Mouse (Mus musculus) neural tube, embryonic 12.5 days (tissue): ENCODE data around the gene 1700067P10Rik. TPM values are rescaled to one million over a fixed set of nuclear protein-coding genes. Genes with fewer than 3 reads are reported as not detected.
A peak's percentile ranks its signal among the peaks of the same experiment; 100 is the strongest.

Source experiments
- ATAC-seq: fragments of 200-750 bp; cut with Nextera tagmentation; 2 replicates; pipeline ENCODE4 v1.8.0; 2017; ENCODE audit warnings: low read depth, mild to moderate bottlenecking, moderate TSS enrichment, moderate library complexity; ENCODE audit not compliant: low FRiP score
- H3K27ac ChIP-seq: fragments of 300-500 bp; sonication (generic); 2 replicates; pipeline ENCODE4 v1.5.1; 2016
- H3K27me3 ChIP-seq: fragments of 300-500 bp; sonication (generic); replicated peaks from 2 replicates; pipeline ENCODE4 v1.6.1; 2016; ENCODE audit warnings: mild to moderate bottlenecking
- H3K36me3 ChIP-seq: fragments of 300-500 bp; sonication (generic); 2 replicates; pipeline ENCODE4 v1.6.1; 2016; ENCODE audit warnings: mild to moderate bottlenecking
- H3K4me1 ChIP-seq: fragments of 300-500 bp; sonication (generic); 2 replicates; pipeline ENCODE4 v1.6.1; 2016
- H3K4me2 ChIP-seq: fragments of 300-500 bp; sonication (generic); replicated peaks from 2 replicates; pipeline ENCODE4 v1.6.1; 2016; ENCODE audit warnings: mild to moderate bottlenecking
- H3K4me3 ChIP-seq: fragments of 300-500 bp; sonication (generic); 2 replicates; pipeline ENCODE4 v1.5.1; 2016
- H3K9ac ChIP-seq: fragments of 300-500 bp; sonication (generic); 2 replicates; pipeline ENCODE4 v1.6.1; 2016; ENCODE audit warnings: mild to moderate bottlenecking
- H3K9me3 ChIP-seq: fragments of 300-500 bp; sonication (generic); 2 replicates; pipeline ENCODE4 v1.6.1; 2016; ENCODE audit warnings: mild to moderate bottlenecking
- WGBS: fragments of 180-500 bp; shearing (Covaris S2); methylation state at CpG from one replicate; pipeline ENCODE4 v1.1.7; 2016; 5-methylcytosine and 5-hydroxymethylcytosine counted together
- polyA plus RNA-seq: library from polyadenylated mRNA; unstranded; fragments of >200 nt; fragmentation: Nextera tagmentation; extraction: Ambion mirVana; gene quantifications from 2 replicates; pipeline ENCODE4 v1.2.1, GENCODE M21; 2016

1700067P10Rik gene
- polyA plus RNA-seq, 1 experiment from 2014 or later, result not detected

DNA sequence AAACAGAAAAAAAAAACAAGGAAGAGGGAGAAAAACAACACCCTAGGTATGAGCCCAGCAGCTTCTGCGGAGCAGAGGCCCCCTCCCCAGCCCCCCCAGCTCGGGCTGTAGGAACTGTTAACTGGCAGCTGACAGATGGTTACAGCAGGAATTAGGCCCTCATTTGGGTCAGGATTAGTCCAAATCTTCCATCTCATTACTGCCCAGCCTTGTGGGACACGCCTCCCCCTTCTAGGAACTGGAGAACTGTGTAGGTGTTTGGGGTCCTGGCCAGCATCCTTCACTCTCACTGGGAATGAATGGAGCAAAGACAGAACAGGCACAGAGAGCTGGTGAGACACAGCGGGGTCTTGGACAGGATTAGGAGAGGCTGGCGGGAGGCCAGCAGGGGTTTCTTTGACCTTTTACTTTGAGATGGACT lies 24.0 kb upstream of the 1700067P10Rik start:
- no peak overlapping the region for H3K4me3 ChIP-seq
- 30% methylated on average over 5 of the region's 5 CpGs for WGBS
- H3K27ac ChIP-seq, result no peak overlapping the region
- ATAC-seq, result no peak
- H3K9me3 ChIP-seq, result no peaks in the 10 kb centered on the region
- no peaks in the 10 kb centered on the region for H3K36me3 ChIP-seq
- H3K4me1 ChIP-seq, result peaks cover 12% of the 10 kb centered on the region; the same call in 1 of the 2 replicates
- no peak overlapping the region for H3K4me2 ChIP-seq
- H3K27me3 ChIP-seq, result no peaks in the 10 kb centered on the region
- no peak overlapping the region for H3K9ac ChIP-seq

DNA sequence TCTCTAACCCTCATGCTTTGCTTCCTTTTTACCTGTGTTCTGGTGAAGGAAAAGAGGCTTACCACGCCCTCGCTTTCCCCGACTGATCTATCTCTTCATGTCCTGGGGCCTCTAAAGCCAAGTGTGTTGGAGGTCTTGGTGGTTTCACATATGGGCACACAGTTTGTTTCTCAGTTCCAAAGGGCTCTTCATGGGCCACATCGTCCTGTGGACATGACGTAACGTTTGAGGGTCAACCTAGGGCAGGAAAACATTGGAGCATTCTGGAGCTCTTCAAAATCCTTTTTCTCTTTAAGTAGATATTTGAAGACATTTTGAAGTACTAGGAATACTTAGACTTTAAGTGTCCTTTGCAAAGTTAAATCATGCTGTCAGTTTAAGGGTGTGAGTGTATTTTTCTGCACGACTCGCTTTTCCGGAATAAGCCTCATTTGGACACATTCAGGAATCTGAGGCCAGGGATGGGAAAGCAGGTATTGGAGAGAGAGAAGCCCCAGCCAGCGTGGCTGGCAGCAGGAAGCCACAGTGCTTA lies 22.0 kb upstream of the 1700067P10Rik start:
- WGBS, result 74% methylated on average over 10 of the region's 10 CpGs
- no peak overlapping the region for H3K27ac ChIP-seq
- no peak for ATAC-seq

DNA sequence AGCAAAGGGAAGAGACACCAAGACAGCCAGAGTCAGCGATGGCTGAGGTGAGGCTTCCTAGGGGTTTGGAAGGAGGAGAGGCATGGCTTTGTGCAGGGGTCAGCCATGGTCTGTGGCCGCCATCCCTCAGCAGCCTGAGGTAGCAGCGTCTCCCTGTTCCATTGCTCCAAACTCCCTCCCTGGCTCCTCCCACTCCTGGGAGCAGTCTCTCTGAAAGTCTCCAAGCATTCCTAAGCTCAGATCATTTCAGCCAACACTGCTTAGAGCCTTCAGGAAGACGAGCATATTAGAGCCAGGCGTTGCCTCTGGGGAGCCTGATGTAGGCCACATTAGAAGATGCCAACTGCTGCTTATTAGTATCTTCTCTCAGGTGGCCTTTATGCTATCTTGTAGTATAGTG lies 21.4 kb upstream of the 1700067P10Rik start:
- no peak for ATAC-seq
- whole genome bisulfite sequencing, result 28% methylated on average over 5 of the region's 5 CpGs
- H3K9ac ChIP-seq, result no peak overlapping the region
- H3K4me1 ChIP-seq, result peaks cover 12% of the 10 kb centered on the region; the same call in 1 of the 2 replicates
- no peak overlapping the region for H3K4me2 ChIP-seq
- no peaks in the 10 kb centered on the region for H3K36me3 ChIP-seq
- H3K27me3 ChIP-seq, result no peaks in the 10 kb centered on the region
- H3K9me3 ChIP-seq, result peaks cover 3% of the 10 kb centered on the region; the same call in 1 of the 2 replicates
- no peak overlapping the region for H3K4me3 ChIP-seq
- H3K27ac ChIP-seq, result no peak overlapping the region

More for the DNA sequence above, 22.0 kb upstream of the 1700067P10Rik start:
- Histone ChIP-seq H3K9ac (no peak overlapping the region), H3K27me3 (no peaks in the 10 kb centered on the region), H3K36me3 (no peaks in the 10 kb centered on the region), H3K4me1 (peaks cover 12% of the 10 kb centered on the region; the same call in 1 of the 2 replicates), H3K4me2 (no peak overlapping the region), H3K9me3 (peaks cover 3% of the 10 kb centered on the region; the same call in 1 of the 2 replicates), H3K4me3 (no peak overlapping the region)

DNA sequence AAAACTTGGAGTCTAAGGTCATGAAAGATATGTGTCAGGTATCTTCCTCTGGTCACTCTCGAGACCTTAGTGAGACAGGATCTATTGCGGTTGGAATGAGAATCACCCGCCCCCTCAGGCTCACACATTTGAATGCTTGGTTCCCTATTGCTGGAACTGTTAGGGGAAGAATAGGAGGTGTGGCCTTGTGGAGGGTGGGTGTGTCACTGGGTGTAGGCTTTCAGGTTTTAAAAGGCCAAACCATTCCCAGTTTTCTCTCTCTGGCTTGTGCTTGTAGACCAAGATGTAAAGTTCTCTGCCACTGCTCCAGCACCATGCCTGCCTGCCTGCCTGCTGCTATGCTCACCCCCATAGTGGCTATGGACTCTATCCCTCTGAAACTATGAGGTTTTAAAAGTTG lies 8.5 kb upstream of the 1700067P10Rik start:
- Histone ChIP-seq H3K4me2 (no peak overlapping the region), H3K9me3 (no peaks in the 10 kb centered on the region), H3K4me1 (no peaks in the 10 kb centered on the region), H3K4me3 (no peak overlapping the region), H3K27ac (no peak overlapping the region), H3K9ac (no peak overlapping the region), H3K36me3 (no peaks in the 10 kb centered on the region), H3K27me3 (no peaks in the 10 kb centered on the region; the same call in 1 of the 2 replicates)
- ATAC-seq, result no peak
- 39% methylated on average over 3 of the region's 3 CpGs for WGBS

DNA sequence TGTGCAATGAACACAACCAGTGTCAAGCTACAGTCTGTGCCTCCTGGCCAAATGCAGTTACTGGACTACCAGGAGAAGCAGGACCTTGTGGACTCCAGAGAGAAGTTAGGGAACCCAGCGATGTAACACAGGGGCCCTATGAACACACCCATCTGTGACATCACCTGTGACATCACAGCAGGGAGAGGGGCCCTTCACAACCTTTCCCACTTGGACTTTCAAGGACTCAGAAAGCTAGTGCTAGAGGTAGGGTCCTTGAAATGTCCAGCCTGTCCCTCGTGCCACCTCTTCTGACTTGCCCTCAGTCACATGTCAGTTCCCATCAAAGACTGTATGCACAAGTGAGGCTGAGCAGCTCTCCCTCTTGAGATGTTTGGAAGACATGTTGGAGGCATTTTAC lies 327 bp downstream of the 1700067P10Rik start:
- no peak overlapping the region for H3K4me2 ChIP-seq
- H3K9me3 ChIP-seq, result no peaks in the 10 kb centered on the region
- peaks cover 4% of the 10 kb centered on the region; the same call in 1 of the 2 replicates for H3K27me3 ChIP-seq
- 0 out of 2 replicates have a peak, but pooled peaks cover 3% of the 10 kb centered on the region for H3K4me1 ChIP-seq
- no peak overlapping the region for H3K27ac ChIP-seq
- no peak overlapping the region for H3K9ac ChIP-seq
- 80% methylated on average over 2 of the region's 2 CpGs for WGBS
- no peaks in the 10 kb centered on the region for H3K36me3 ChIP-seq
- H3K4me3 ChIP-seq, result no peak overlapping the region
- ATAC-seq, result no peak

DNA sequence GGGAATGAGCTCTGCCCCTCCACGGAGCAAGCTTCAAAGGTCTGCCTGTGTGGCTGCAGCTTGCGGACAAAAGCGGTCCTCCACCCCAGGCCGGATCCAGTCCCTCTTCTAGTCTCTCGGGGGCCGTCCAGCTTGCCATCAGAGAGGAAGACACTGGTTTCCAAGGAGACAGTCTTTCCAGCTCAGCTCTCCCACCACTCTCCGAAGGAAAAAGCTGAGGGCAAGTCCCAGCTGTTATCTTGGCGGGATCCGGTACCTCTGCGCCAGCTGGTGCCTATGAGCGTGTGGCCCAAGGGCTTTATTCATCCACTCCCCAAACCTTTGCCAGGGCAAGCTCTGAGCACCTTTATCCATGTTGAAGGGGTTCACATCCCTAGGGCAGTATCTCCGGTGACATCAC lies 1.2 kb downstream of the 1700067P10Rik start:
- H3K9me3 ChIP-seq, result no peaks in the 10 kb centered on the region
- no peaks in the 10 kb centered on the region for H3K36me3 ChIP-seq
- no peak overlapping the region for H3K9ac ChIP-seq
- no peak overlapping the region for H3K4me3 ChIP-seq
- H3K4me2 ChIP-seq, result no peak overlapping the region
- H3K4me1 ChIP-seq, result peaks cover 11% of the 10 kb centered on the region
- no peak overlapping the region for H3K27ac ChIP-seq
- H3K27me3 ChIP-seq, result peaks cover 12% of the 10 kb centered on the region
- 55% methylated on average over 12 of the region's 12 CpGs for WGBS
- no peak for ATAC-seq

DNA sequence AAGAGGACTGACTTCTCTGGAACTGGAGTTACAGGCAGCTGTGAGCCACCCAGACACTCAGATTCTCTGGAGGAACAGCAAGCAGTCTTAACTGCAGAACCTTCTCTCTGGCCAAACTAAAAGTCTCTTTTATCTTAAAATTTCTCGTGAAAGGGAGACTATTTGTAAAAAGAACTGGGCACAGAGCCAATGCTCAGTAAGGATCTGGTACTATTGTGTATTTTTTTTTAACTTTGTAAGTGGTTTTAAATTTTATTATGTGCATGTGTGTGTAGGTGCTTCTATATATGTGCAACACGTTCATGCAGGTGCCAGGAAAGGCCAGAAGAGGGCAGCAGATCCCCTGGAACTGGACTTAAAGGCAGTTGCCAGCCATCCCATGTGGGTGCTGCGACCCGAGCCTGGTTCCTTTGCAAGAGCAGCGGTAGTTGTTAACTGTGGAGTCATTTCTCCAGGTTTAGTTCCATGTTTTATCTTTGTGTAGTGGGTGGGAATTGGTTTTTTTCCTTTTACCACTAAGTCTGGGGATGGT lies 4.2 kb downstream of the 1700067P10Rik start:
- no peaks in the 10 kb centered on the region for H3K36me3 ChIP-seq
- no peak overlapping the region for H3K4me3 ChIP-seq
- no peak overlapping the region for H3K9ac ChIP-seq
- H3K4me2 ChIP-seq, result no peak overlapping the region
- no peak overlapping the region for H3K27ac ChIP-seq
- H3K9me3 ChIP-seq, result no peaks in the 10 kb centered on the region
- 77% methylated on average over 5 of the region's 5 CpGs for WGBS
- H3K27me3 ChIP-seq, result peaks cover 36% of the 10 kb centered on the region
- no peak for ATAC-seq
- H3K4me1 ChIP-seq, result peaks cover 40% of the 10 kb centered on the region

DNA sequence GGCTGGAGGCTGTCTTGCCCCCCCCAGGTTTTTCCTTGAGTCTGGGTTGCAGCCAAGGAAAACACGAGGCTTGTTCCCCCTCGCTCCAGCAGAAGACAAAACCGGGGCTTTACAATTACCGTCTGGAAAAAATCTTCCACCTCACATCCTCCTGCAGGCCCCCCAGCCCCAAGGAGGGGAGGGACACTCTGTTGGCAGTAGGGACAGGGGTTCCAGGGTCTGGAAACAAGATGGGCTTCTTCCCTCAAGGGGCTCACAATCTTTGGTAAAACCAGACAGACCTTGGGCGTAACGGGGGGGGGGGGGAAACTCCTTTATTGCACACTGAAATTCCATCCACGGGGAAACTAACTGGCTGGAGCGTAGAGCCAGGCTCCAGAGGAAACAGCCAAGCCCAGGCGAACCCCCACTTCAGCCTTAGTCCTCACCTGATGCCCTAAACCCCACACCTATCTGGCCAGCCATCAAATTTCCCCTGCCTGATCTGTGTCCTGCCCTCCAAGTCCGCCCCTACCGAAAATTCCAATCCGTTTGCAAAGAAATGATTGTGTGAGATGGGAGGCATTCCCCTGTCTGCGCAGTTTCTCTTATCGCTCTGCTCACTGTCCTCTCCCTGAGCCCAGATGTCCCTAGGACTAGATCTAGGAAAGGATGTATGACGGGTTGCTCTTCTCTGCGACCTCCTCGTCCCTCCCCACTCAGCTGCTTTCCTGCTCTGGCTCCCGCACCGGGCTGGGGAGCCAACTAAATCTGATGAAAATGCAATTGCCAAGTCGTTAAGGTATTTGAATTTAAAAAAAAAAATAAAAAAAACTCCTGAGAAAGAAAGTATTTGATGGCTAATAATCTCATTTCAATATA lies 5.9 kb downstream of the 1700067P10Rik start:
- H3K4me1 ChIP-seq, result peaks cover 52% of the 10 kb centered on the region
- no peak for ATAC-seq
- H3K4me2 ChIP-seq, result peak overlapping the region; percentile 65
- no peak overlapping the region for H3K27ac ChIP-seq
- H3K9me3 ChIP-seq, result no peaks in the 10 kb centered on the region
- H3K4me3 ChIP-seq, result no peak overlapping the region
- WGBS, result 6% methylated on average over 20 of the region's 20 CpGs
- peaks cover 51% of the 10 kb centered on the region for H3K27me3 ChIP-seq
- no peaks in the 10 kb centered on the region for H3K36me3 ChIP-seq
- no peak overlapping the region for H3K9ac ChIP-seq

DNA sequence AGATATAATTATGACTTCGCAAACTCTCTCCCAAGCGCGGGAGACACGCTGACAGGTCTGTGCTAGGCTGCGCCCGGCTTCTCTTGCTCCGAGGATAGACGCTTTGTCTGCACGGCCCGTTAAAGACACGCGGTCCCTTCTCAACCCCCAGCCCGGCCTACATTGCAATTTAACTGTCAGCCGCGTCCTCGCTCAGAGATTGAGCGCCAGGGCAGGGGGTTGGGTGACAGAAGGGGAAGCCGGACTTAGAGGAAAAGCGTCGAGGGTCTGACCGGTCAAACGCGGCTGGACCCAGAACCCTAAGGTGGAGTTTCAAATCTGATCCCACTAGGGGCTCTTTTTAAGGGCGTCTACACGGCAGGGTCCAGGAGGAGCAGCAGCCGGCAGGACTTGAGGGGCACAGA lies 6.6 kb downstream of the 1700067P10Rik start:
- Histone ChIP-seq H3K4me2 (peak overlapping the region; percentile 65), H3K9me3 (no peaks in the 10 kb centered on the region), H3K27ac (no peak overlapping the region), H3K4me3 (no peak overlapping the region), H3K27me3 (peaks cover 51% of the 10 kb centered on the region), H3K9ac (0 out of 2 replicates have a peak overlapping the region, but pooled peaks have one; percentile 17), H3K36me3 (no peaks in the 10 kb centered on the region), H3K4me1 (peaks cover 54% of the 10 kb centered on the region)
- under 1% methylated on average over 26 of the region's 26 CpGs for WGBS
- peak; percentile 19; the same call in 1 of the 2 replicates for ATAC-seq

DNA sequence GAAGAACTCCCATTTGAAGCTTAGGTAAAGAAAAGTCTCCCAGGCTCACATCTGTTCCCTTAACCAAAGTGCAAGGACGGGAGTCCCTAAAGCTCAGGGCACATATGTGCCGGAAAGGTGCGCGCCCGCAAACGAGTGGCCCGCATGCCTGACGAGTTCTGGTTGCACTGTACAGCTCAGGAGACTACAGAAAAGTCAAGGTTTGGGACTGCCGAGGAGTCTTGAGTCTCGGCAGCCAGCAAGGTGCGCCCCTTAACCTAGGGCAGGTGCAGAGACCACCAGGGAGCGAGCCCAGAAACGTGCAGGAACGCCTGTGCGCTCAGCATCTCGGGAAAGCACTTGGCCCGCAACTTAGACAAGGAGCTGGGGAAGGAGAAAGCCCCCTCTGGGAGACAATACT lies 7.2 kb downstream of the 1700067P10Rik start:
- peaks cover 54% of the 10 kb centered on the region for H3K4me1 ChIP-seq
- H3K9ac ChIP-seq, result no peak overlapping the region
- no peak for ATAC-seq
- H3K27ac ChIP-seq, result no peak overlapping the region
- peak overlapping the region; percentile 65 for H3K4me2 ChIP-seq
- no peak overlapping the region for H3K4me3 ChIP-seq
- peaks cover 51% of the 10 kb centered on the region for H3K27me3 ChIP-seq
- no peaks in the 10 kb centered on the region for H3K9me3 ChIP-seq
- 2% methylated on average over 17 of the region's 17 CpGs for WGBS
- no peaks in the 10 kb centered on the region for H3K36me3 ChIP-seq

DNA sequence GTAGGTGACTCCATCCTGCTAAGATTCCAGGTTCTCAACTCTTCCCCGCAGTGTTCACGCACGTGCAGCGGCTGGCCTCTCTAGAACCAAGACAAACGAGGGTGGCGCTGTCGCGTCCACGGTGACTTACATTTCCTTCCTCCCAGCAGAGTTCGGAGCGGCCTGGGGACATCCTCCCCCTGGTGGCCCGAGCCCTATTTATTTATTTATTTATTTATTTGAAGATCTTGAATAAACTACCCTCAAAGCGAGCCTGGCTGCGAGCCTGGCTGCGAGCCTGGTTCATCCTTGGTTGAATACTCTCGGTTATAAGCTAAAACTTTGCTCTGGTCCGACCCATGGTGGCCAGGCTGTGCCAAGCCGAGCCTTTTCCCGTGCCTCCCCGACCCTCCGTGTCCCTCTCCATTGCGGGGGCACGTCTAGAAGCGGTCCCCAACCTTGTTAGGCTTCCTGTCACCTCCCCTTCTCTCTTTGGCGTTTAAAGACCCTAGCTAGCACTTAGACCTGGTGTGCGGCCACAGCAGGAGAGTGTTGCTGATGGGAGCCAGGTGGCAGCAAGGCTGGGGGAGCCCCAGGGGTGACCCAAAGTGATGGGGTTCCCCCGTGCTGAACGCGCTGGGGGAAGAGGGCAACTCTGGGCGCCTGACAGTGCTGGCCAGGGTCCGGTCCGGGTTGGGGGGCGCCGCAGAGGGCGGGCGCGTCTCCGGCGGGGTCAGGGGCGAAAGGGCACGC lies 8.1 kb downstream of the 1700067P10Rik start:
- WGBS, result under 1% methylated on average over 40 of the region's 41 CpGs
- H3K9ac ChIP-seq, result no peak overlapping the region
- no peak overlapping the region for H3K27ac ChIP-seq
- H3K4me2 ChIP-seq, result peak overlapping the region; percentile 65
- peak overlapping the region; percentile 29 for H3K4me3 ChIP-seq
- ATAC-seq, result peak; percentile 8; the same call in 1 of the 2 replicates
- peaks cover 54% of the 10 kb centered on the region for H3K4me1 ChIP-seq
- peaks cover 51% of the 10 kb centered on the region for H3K27me3 ChIP-seq
- H3K9me3 ChIP-seq, result no peaks in the 10 kb centered on the region
- H3K36me3 ChIP-seq, result no peaks in the 10 kb centered on the region
